Mouse (Mus musculus): Measurements from ENCODE around the gene Inpp4a. TPM values are rescaled to one million over a fixed set of nuclear protein-coding genes. Genes with fewer than 3 reads are reported as not detected.

Inpp4a gene
- total RNA-seq, 1 experiment: 4.0 TPM

DNA sequence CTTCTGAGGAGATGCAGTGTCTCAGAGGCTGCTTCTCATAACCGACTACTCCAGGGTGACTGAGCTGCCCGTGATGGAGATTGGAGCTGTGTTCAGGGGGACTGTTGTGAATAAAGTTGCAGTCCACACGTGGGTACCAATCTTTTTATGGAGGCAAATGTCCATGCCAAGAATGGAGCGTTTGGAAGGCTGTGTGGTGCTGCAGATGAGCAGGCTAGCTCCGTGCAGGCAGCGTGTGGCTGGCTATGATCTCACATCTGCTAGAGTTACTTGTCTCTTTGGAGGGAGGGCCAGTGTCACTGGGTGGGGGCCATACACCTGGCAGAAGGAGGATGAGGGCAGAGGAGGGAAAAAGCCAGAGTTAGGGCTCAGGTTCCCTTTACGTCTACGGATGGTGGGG, 59.0 kb downstream of the Inpp4a start:
- no peaks in the 10 kb centered on the region for H3K4me1 ChIP-seq (ENCODE audit: control insufficient read depth in 2 of 2, insufficient read depth in 2 of 2, low read length in 2 of 2, poor library complexity in 1 of 2)
- no peak overlapping the region for H3K27ac ChIP-seq (ENCODE audit: insufficient read depth, low read depth, low read length, poor library complexity, severe bottlenecking)
- in situ Hi-C loops (cut with MboI; ENCODE audit: low sequenced_read_pairs in 2 of 2, unreplicated experiment in 2 of 2): no loop called here

DNA sequence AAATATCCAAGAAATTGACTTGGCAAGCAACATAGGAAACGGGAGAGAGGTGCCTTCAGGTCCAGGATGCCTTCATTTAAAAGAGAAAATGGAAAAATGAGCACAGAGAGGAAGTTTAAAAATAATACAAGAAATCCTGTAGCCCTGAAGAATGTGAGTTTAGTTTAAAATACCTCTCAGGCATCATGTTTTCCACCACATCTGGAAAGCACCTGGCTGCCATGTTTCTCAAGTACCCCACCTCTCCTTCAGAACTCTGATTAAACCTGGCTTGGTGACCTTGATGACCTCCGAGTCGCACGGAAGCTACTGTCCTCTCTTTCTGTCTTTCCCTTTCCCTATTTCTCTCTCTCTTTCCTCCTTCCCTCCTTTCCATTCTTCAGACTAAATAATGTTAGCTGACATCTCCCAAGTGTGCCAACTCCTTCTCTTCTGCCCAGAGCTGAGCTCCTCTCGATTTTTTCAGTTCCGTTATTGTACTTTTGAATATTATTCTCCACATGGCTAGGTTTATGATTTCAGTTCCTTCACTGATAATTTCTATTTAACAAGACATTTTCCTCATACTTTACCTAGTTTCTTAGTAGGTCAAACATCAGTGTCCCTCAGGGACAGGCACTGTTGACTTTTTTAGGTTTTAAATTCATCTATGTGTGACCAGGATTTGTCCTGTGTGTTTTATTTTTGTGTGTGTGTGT, 59.9 kb downstream of the Inpp4a start:
- H3K9ac ChIP-seq (ENCODE audit: insufficient read depth, low read depth, low read length, poor library complexity, severe bottlenecking): no peak overlapping the region
- in situ Hi-C loops (cut with MboI; ENCODE audit: low sequenced_read_pairs in 2 of 2, unreplicated experiment in 2 of 2): no loop called here
- DNase-seq (ENCODE audit: low read depth, low spot score): no peak
- peaks cover 2% of the 10 kb centered on the region; the same call in 1 of the 2 replicates for H3K36me3 ChIP-seq (ENCODE audit: control insufficient read depth, insufficient read depth, low read length, poor library complexity, severe bottlenecking)
- H3K4me3 ChIP-seq (ENCODE audit: insufficient read depth in 1 of 2, low read depth in 1 of 2, low read length in 2 of 2, poor library complexity in 1 of 2, severe bottlenecking in 1 of 2): no peak overlapping the region
- no peak overlapping the region for H3K27ac ChIP-seq (ENCODE audit: insufficient read depth, low read depth, low read length, poor library complexity, severe bottlenecking)
- no peak for TF ChIP-seq ZC3H11A (IDR thresholded peaks at IDR 0.05; ENCODE audit: borderline replicate concordance, low read depth, low read length)
- no peaks in the 10 kb centered on the region for H3K9me3 ChIP-seq (ENCODE audit: control insufficient read depth, insufficient read depth, low read depth, low read length)
- no peaks in the 10 kb centered on the region for H3K4me1 ChIP-seq (ENCODE audit: control insufficient read depth in 2 of 2, insufficient read depth in 2 of 2, low read length in 2 of 2, poor library complexity in 1 of 2)

More for the DNA sequence above, 59.0 kb downstream of the Inpp4a start:
- no peak overlapping the region for H3K4me3 ChIP-seq (ENCODE audit: insufficient read depth in 1 of 2, low read depth in 1 of 2, low read length in 2 of 2, poor library complexity in 1 of 2, severe bottlenecking in 1 of 2)
- H3K9me3 ChIP-seq (ENCODE audit: control insufficient read depth, insufficient read depth, low read depth, low read length): no peaks in the 10 kb centered on the region
- no peak for TF ChIP-seq ZC3H11A (IDR thresholded peaks at IDR 0.05; ENCODE audit: borderline replicate concordance, low read depth, low read length)
- no peak for TF ChIP-seq ZNF384 (IDR thresholded peaks at IDR 0.05; ENCODE audit: low read depth, low read length)
- TF ChIP-seq HCFC1 (IDR thresholded peaks at IDR 0.05; ENCODE audit: borderline replicate concordance, insufficient read depth, low read length): no peak
- no peak for TF ChIP-seq CHD2 (IDR thresholded peaks at IDR 0.05; ENCODE audit: low read depth, low read length)
- no peak for TF ChIP-seq MAFK (IDR thresholded peaks at IDR 0.05; ENCODE audit: insufficient read depth, low read depth, low read length)
- DNase-seq (ENCODE audit: low read depth, low spot score): no peak
- no peak overlapping the region for H3K9ac ChIP-seq (ENCODE audit: insufficient read depth, low read depth, low read length, poor library complexity, severe bottlenecking)
- H3K36me3 ChIP-seq (ENCODE audit: control insufficient read depth, insufficient read depth, low read length, poor library complexity, severe bottlenecking): no peaks in the 10 kb centered on the region

- H3K4me1 ChIP-seq (ENCODE audit: control insufficient read depth in 2 of 2, insufficient read depth in 2 of 2, low read length in 2 of 2, poor library complexity in 1 of 2): no peaks in the 10 kb centered on the region
- no peak overlapping the region for H3K27ac ChIP-seq (ENCODE audit: insufficient read depth, low read depth, low read length, poor library complexity, severe bottlenecking)
- DNase-seq (ENCODE audit: low read depth, low spot score): no peak
- no peak overlapping the region for H3K9ac ChIP-seq (ENCODE audit: insufficient read depth, low read depth, low read length, poor library complexity, severe bottlenecking)
- peaks cover 2% of the 10 kb centered on the region; the same call in 1 of the 2 replicates for H3K36me3 ChIP-seq (ENCODE audit: control insufficient read depth, insufficient read depth, low read length, poor library complexity, severe bottlenecking)
- no peak overlapping the region for H3K4me3 ChIP-seq (ENCODE audit: insufficient read depth in 1 of 2, low read depth in 1 of 2, low read length in 2 of 2, poor library complexity in 1 of 2, severe bottlenecking in 1 of 2)
- in situ Hi-C loops (cut with MboI; ENCODE audit: low sequenced_read_pairs in 2 of 2, unreplicated experiment in 2 of 2): no loop called here
- TF ChIP-seq ZC3H11A (IDR thresholded peaks at IDR 0.05; ENCODE audit: borderline replicate concordance, low read depth, low read length): no peak
- no peak for TF ChIP-seq HCFC1 (IDR thresholded peaks at IDR 0.05; ENCODE audit: borderline replicate concordance, insufficient read depth, low read length)
- TF ChIP-seq CHD2 (IDR thresholded peaks at IDR 0.05; ENCODE audit: low read depth, low read length): no peak
- TF ChIP-seq MAFK (IDR thresholded peaks at IDR 0.05; ENCODE audit: insufficient read depth, low read depth, low read length): peak; percentile 46; the same call in 1 of the 2 replicates
- TF ChIP-seq ZNF384 (IDR thresholded peaks at IDR 0.05; ENCODE audit: low read depth, low read length): no peak
- H3K9me3 ChIP-seq (ENCODE audit: control insufficient read depth, insufficient read depth, low read depth, low read length): no peaks in the 10 kb centered on the region
These were observed 61.1 kb downstream of the Inpp4a start for GRCm38 (mm10) chr1:37360781-37361180.

- H3K36me3 ChIP-seq (ENCODE audit: control insufficient read depth, insufficient read depth, low read length, poor library complexity, severe bottlenecking): peaks cover 2% of the 10 kb centered on the region; the same call in 1 of the 2 replicates
- no peak overlapping the region for H3K9ac ChIP-seq (ENCODE audit: insufficient read depth, low read depth, low read length, poor library complexity, severe bottlenecking)
- no peaks in the 10 kb centered on the region for H3K9me3 ChIP-seq (ENCODE audit: control insufficient read depth, insufficient read depth, low read depth, low read length)
- no peak for DNase-seq (ENCODE audit: low read depth, low spot score)
- H3K27ac ChIP-seq (ENCODE audit: insufficient read depth, low read depth, low read length, poor library complexity, severe bottlenecking): no peak overlapping the region
- TF ChIP-seq ZC3H11A (IDR thresholded peaks at IDR 0.05; ENCODE audit: borderline replicate concordance, low read depth, low read length): no peak
- no peak for TF ChIP-seq ZNF384 (IDR thresholded peaks at IDR 0.05; ENCODE audit: low read depth, low read length)
- TF ChIP-seq CHD2 (IDR thresholded peaks at IDR 0.05; ENCODE audit: low read depth, low read length): no peak
- no peak for TF ChIP-seq HCFC1 (IDR thresholded peaks at IDR 0.05; ENCODE audit: borderline replicate concordance, insufficient read depth, low read length)
- no peak for TF ChIP-seq MAFK (IDR thresholded peaks at IDR 0.05; ENCODE audit: insufficient read depth, low read depth, low read length)
- in situ Hi-C loops (cut with MboI; ENCODE audit: low sequenced_read_pairs in 2 of 2, unreplicated experiment in 2 of 2): no loop called here
- no peak overlapping the region for H3K4me3 ChIP-seq (ENCODE audit: insufficient read depth in 1 of 2, low read depth in 1 of 2, low read length in 2 of 2, poor library complexity in 1 of 2, severe bottlenecking in 1 of 2)
- no peaks in the 10 kb centered on the region for H3K4me1 ChIP-seq (ENCODE audit: control insufficient read depth in 2 of 2, insufficient read depth in 2 of 2, low read length in 2 of 2, poor library complexity in 1 of 2)
These were observed 63.1 kb downstream of the Inpp4a start for GRCm38 (mm10) chr1:37362721-37363120.
